Mouse (Mus musculus) ovary, postnatal 36 days (tissue): ENCODE results near the gene Cdc37l1.

Source experiments
- DNase-seq: peaks from one replicate; pipeline ENCODE4 v3.0.0; 2022; ENCODE audit warnings: low spot score, mixed read lengths

Cdc37l1 gene

DNA sequence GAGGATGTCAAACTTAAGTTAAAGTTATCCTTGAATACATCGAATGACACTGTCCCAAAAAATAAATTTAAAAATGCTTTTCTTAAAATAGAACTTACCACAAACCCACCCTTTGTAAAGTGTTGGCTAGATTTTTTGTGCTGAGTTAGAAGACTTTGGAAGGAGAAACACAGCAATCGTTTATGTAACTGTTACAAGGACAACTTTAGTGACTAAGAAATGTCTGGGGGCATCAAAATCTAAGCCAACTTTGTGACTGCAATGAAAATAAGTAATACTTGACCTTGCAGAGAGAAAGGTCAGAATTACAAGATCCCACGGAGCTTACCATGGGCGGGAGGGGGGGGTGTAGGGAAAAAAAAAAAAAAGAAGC, 56.8 kb downstream of the Cdc37l1 start:
- no peak for DNase-seq

DNA sequence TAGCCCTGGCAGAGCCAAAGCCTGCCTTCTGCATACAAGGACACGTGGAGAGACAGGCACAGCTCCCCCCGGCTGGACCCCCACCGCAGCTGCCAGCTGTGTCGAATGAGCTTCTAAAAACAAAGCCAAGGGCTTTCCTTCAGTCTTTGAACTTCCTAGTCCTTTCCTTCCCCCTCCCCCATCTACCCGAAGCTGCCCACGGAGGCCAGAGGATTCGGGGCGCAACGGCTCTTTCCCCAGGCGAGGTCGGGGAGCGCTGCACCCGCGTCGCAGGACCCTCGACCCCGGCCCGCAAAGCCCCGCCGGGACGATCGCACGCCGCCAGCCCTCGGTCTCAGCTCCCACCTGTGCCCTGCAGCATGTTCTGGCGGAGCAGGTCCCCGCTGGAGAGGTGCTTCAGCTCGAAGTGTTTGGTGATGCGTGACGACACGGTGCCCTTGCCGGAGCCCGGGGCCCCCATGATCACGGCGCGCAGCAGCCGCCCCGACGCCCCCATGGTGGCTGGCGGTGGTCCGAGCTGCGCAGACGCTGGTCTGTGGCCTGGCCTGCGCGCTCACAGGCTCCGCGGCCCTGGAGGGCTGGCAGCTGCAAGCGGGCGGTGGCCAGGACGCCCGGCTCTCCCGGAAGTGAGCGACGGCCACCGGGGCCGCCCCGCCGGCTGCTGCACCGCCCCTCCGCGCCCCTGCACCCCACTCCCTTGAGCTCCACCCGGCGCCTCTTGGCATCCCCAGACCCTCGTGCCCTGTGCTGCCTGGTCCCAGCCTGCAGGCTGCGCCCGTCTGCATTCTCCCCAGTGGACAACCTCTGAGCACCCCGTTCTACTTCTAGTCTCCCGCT, 57.4 kb downstream of the Cdc37l1 start, which contains the start of gene Ak3:
TSS of gene Ak3 (minus strand) at position 628 of the 837 bp plus-strand sequence.
- peak; percentile 84 for DNase-seq

DNA sequence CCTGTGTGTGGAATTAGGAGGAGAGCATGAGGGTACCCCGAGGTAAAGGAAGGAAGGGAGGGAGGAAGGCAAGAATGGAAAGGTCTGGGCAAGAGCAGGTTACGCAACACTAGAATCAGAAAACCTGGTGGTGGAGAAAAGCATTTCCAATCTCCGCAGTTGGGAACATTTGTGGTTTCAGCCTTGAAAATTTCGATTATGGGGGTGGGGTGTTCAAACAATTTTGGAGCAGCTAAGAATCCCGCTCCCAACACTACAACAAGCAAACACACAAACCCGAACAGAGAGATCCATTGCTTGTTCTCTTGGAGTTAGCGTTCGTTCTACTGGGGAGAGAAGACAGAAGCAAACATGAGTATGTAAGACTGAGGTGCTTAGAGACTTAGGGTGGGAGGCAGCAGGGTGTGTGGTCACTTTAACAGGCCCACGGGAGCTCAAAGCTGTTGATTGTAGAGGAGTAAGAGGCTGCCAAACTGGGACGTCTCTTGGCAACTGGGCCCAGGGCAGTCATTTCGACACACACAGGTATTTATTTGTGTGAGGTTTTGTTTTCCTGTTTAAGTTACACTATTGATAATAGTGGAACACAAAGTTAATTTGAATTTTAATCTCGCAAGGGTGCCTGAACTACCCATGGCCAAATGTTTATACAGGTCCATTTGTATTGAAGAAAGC, 59.4 kb downstream of the Cdc37l1 start:
- no peak for DNase-seq

DNA sequence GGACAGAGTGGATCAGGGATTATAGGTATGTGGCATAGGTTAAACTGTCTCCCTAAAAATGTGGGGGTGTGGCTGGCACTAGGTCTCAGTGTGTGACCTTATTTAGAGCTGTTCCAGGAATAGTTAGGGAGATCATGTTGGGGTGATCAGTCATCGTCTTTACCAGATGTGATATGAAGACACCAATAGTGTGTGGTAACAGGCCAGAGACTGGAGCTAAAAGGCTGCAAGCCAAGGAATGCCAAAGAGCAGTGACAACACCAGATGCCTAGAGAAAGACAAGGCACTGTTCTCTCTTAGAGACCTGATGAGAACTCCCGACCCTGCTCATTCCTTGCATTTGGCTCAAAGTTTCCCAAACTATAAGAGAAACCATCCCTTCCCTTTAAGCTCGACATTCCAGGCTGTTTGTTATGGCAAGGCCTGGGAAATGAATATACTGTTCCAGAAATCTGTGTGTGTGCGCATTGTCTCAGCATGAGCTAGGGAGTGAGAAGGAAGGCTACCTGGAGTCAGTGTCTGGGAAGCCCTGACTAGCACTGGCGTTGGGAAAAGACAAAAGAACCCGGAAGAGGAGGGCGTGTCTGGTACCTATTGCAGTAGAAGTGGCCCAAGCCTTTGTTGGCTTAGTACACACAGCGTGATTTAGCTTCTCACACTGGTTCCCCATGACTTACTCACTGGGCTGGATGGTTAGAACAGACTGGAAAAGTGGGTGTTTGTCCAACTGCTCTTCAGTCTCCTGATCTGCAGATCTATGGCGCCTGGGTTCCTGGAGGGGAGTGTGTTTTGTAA, 60.2 kb downstream of the Cdc37l1 start:
- no peak for DNase-seq

DNA sequence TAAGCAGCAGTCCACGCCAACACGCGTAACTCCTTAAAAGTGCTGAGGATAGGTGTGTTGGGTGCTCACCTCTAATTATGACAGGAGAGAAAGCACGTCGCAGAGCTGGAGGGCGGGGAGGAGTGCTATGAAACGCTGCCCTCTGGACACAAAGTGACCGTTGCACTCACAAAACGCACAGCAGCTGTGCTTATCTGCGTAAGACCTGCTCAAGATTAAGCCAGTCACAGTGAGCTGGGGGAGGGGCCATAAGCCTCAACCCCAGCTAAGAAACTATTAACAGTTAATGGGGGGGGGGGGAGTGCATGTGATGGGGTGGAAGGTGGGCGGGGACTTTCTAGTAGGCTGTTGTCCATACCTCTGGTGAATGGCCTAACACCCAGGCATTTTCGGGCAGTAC, 62.6 kb downstream of the Cdc37l1 start:
- DNase-seq: no peak

DNA sequence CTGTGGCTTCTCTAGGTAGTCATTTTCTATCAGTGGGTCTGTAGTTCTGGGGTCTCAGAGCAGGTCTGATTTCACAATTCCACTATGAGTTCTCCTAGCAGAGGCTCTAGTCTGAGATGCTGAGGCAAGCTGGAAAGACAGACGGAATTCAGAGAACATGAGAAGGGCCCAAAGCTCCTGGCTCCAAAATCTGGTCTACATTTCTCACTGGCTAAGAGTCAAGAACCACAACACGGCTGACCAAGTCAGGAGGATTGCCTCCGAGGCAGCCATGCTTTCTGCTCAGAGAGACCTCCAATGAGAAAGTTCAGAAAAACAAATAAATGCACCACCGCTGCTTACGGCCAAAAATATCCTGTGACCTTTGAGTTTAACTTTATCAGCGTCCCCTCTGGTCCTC, 64.4 kb downstream of the Cdc37l1 start:
- DNase-seq: no peak

DNA sequence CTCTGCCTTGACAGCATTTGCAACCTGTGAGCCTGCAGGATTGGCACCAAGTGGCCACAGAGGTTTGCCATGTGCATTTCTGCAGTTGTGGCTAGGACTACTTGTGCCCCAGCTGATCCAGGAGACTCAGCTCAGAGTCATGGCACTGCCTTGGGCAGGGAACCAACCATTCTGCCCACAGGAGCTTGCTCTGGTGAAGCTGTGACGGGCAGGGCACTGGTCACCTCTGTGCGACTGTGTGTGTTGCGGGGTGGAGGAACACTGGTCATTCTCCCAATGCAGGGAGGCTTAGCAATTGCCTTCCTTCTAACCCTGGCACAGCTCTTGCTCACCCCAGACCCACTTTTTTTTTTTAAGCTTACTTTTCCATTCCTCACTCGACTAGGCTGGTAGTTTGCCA, 65.3 kb downstream of the Cdc37l1 start:
- DNase-seq: no peak

DNA sequence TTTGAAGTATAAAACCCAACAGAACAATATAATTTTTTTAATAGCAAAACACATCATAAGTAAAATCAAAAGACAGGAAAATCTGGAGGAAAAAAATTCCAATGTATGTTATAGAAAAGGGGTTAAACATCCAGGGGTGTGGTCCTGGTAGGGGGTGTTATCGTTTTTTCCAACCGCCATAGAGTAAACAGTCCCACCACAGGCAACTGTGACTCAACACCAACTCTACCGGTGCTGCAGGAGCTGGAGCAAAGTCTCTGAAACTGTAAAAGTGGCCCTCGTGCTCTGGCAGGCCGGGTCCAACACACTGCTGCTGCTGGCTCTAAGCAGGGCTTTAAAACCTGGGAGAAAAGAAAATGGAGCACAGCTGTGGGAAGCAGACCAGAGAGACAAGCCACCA, 68.6 kb downstream of the Cdc37l1 start:
- no peak for DNase-seq

DNA sequence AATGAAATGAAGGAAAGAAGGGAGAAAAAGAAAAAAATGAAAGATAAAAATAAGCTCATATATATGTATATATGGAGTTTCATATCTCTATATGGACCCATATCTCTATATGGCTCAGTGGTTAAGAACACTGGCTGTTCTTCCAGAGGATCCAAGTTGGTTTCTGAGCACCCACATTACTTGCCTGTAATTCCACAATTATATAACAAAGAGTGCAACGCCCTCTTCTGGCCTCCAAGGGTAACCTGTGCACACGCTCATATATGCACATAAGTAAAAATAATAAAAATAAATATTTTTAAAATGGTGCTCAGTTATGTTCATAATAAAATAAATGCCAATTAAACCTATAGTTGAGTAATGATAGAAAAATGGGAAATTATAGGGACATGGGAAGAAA, 69.5 kb downstream of the Cdc37l1 start:
- DNase-seq: no peak

DNA sequence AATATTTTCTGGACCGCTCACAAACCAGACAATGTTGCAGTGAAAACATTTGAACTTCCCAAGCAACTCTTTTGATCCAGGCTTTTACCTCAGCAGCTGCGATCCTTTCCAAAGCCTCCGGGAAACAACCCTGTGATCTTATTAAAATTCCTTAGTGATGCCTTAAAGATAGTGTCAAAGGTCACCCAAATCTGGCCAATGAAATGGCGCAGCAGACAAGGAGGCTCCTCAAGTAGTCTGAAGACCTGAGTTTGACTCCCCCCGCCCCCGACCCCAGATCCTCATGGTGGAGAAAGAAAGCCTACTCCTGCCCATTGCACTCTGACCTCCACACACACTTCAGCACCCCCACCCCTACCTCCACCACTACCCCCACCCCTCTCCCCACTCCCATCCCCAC, 70.1 kb downstream of the Cdc37l1 start:
- no peak for DNase-seq

DNA sequence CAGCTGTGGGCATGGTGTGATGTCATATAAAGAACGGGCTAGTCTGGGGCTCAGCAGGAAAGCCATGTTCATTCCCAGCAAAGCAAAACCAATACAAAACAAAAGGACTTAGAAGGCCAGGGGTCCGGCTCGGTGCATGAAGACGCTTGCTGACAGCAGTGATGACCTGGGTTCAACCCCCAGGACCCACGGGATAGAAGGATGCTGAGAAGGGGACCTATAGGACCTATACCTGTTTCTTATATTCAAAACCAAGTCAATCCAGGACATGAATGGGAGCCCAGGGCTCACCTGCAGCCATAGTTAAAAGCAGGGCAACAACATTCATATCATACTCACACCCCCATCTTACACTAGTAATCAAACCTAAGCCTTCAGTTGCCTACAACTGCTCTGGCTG, 72.9 kb downstream of the Cdc37l1 start:
- DNase-seq: no peak

DNA sequence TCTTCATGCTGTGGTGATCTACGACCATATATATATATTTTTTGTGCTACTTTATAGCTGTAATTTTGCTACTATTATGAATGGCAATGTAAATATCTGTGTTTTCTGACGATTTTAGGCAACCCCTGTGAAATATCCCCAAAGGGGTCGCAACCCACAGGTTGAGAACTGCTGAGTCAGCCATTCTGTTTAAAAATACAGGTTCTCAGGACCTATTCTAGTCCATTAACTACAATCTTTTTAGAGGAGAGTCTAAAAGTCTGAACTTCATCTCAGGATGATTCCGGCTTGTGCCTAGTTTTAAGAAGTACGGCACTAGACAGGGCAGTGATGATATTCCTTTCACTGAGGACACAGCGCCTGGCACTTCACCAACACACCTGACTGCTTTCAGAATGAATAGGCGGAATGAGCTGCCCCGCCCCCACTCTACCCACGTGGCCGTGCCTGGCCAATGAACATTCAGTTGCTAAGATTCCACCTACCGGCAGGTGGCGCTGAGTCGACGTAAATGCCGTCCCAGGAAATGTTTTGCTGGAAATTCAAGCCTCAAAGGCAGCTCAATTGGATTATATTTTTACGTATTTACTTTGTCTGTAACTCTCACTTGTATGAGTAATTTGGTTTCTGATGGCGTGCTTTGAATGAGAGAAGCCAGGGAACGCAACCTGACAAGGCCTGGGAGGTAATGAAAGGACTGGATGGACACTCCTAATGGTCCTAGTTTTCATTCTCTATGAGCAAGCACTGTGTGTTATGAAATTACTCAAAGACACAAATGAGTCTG, 73.6 kb downstream of the Cdc37l1 start:
- peak; percentile 89 for DNase-seq

DNA sequence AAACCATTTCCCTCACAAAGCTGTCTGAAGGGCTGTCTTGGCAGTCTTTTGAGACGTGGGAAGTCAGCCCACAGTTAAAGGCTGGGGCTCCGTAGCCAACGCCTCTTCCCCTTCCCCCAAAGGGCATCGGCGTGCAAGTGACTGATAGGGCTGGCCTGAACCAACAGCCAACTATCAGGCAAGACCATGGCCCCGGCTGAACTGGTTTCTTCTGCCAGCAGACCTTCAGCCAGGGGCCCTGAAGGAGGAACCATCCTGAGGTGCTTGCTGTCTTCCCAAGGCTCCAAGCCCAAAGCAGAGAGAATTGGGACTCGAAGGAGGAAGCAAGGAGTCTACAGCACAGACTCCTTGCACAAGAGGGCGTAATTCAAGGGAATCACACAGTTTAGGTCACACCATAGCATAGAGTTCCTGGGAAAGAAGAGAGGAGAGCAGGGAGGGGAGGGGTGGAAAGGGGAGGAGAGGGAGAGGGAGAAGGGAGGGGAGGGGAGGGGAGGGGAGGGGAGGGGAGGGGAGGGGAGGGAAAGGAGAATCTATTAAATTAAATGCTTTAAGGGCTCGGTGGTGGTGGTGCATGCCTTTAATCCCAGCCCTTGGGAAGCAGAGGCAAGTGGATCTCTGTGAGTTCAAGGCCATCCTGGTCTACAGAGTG, 74.4 kb downstream of the Cdc37l1 start:
- peak; percentile 55 for DNase-seq

DNA sequence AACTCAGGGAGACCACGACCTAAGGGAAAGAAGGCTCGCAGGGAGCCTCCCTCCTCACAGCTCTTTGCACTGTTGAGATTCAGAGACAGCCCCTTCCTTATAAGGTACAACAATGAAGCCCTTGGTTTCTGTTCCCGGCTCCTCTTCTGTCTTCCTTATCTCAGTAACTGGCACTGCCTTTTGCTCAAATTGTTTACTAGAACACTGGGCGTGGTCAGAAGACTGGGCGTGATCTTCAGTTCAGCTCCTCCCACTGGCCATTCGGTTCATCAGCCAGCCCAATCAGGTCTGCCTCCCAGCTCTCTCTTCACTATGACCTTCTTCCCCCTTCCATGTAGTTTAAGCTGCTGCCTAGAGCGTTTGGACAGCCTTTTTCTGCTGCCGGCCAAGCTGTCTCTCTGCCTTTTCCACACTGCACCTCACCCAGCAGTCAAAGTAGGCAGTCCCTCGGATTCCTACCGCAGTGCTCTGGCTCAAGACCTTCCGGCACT, 76.9 kb downstream of the Cdc37l1 start:
- DNase-seq: peak; percentile 73

DNA sequence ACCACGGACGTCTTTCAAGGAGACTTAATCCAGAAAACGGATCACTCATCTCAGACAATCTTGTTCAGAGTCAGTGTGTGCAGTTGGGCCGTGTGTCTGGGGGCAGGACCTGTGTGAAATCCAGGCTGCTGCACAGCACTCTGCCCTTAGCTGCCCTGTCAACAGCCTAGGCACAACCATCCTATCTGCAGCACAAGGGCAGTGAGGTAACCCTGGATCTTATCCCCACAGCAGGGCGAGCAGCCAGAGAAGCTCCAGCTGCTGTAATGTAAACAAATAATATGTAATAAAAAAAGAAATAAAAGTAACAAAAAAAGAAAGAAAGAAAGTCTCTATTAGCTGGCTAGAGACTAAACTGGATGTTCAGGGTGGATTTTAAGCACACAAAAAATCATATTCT, 79.0 kb downstream of the Cdc37l1 start:
- DNase-seq: no peak

DNA sequence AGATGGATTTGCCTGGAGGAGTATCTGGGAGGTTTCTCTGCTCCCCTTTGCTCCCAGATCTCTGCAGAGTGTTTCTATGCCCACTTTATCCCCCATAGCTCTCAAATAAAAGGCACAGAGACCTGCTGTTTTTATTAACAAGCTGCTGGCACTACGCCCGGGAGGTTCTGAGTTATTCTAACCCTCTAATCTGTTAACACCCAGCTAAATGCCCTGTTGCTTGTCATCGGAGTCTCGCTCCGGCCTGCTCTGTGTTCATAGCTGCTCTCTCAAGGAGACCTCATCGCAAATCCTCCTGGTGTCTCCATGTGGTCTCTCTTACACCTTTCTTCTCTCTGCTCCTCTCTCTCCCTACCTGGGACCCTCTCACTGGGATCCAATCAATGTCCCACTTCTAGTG, 84.7 kb downstream of the Cdc37l1 start:
- peak; percentile 55 for DNase-seq
